Mouse (Mus musculus) limb, embryonic 13.5 days (tissue): ENCODE results near the gene Tecpr2. TPM values are rescaled to one million over a fixed set of nuclear protein-coding genes. Genes with fewer than 3 reads are reported as not detected.

Experiments
- ATAC-seq: fragments of 200-750 bp; cut with Nextera tagmentation; 2 replicates; pipeline ENCODE4 v1.8.0; 2017; ENCODE audit warnings: low read depth, moderate number of reproducible peaks, moderate TSS enrichment; ENCODE audit not compliant: low FRiP score
- H3K27ac ChIP-seq: fragments of 300-500 bp; sonication (generic); 2 replicates; pipeline ENCODE4 v1.5.1; 2015; ENCODE audit warnings: inconsistent platforms, mild to moderate bottlenecking, moderate library complexity
- H3K27me3 ChIP-seq: fragments of 300-500 bp; sonication (generic); 2 replicates; pipeline ENCODE4 v1.6.1; 2015; ENCODE audit warnings: mild to moderate bottlenecking, inconsistent platforms
- H3K36me3 ChIP-seq: fragments of 300-500 bp; sonication (generic); 2 replicates; pipeline ENCODE4 v1.6.1; 2015; ENCODE audit warnings: inconsistent platforms, mild to moderate bottlenecking, moderate library complexity
- H3K4me1 ChIP-seq: fragments of 300-500 bp; sonication (generic); 2 replicates; pipeline ENCODE4 v1.6.1; 2015; ENCODE audit warnings: inconsistent platforms
- H3K4me2 ChIP-seq: fragments of 300-500 bp; sonication (generic); replicated peaks from 2 replicates; pipeline ENCODE4 v1.6.1; 2015; ENCODE audit warnings: inconsistent platforms, mild to moderate bottlenecking, moderate library complexity
- H3K4me3 ChIP-seq: fragments of 300-500 bp; sonication (generic); 2 replicates; pipeline ENCODE4 v1.5.1; 2015; ENCODE audit warnings: moderate library complexity, mild to moderate bottlenecking, inconsistent platforms
- H3K9ac ChIP-seq: fragments of 300-500 bp; sonication (generic); 2 replicates; pipeline ENCODE4 v1.6.1; 2015; ENCODE audit warnings: mild to moderate bottlenecking, inconsistent platforms
- H3K9me3 ChIP-seq: fragments of 300-500 bp; sonication (generic); 2 replicates; pipeline ENCODE4 v1.6.1; 2016; ENCODE audit warnings: inconsistent platforms
- WGBS: fragments of 180-500 bp; shearing (Covaris S2); methylation state at CpG from one replicate; pipeline ENCODE4 v1.1.7; 2015; 5-methylcytosine and 5-hydroxymethylcytosine counted together
- polyA plus RNA-seq: library from polyadenylated mRNA; unstranded; fragments of >200 nt; fragmentation: Nextera tagmentation; extraction: Ambion mirVana; gene quantifications from 2 replicates; pipeline ENCODE4 v1.2.1, GENCODE M21; 2015

Tecpr2 gene
- polyA plus RNA-seq, result 4.4 and 4.9 TPM in 2 replicates

GRCm38 (mm10) chr12:110889036-110890020 lies at the start of gene Tecpr2, which contains the start of gene Cinp:
Tecpr2 (plus strand) TSS chr12:110889264.
Cinp (minus strand) TSS chr12:110889145.
- ATAC-seq, result peak; percentile 99
- H3K27ac ChIP-seq, result peak within 1 kb of the TSS; percentile 79
- H3K36me3 ChIP-seq, result no peaks in the 10 kb centered on the region
- H3K9me3 ChIP-seq, result no peaks in the 10 kb centered on the region
- peak within 1 kb of the TSS; percentile 84 for H3K9ac ChIP-seq
- under 1% methylated on average over 55 of the region's 74 CpGs for WGBS
- peak within 1 kb of the TSS; percentile 95 for H3K4me2 ChIP-seq
- H3K4me3 ChIP-seq, result peak within 1 kb of the TSS; percentile 82
- peaks cover 18% of the 10 kb centered on the region for H3K4me1 ChIP-seq
- no peaks in the 10 kb centered on the region for H3K27me3 ChIP-seq

GRCm38 (mm10) chr12:110840348-110841198 lies 48.5 kb upstream of the Tecpr2 start, which contains the start of gene Mok:
Mok (minus strand) TSS chr12:110840939.
- peak within 1 kb of the TSS; percentile 74 for H3K4me2 ChIP-seq
- no peaks in the 10 kb centered on the region for H3K36me3 ChIP-seq
- peak within 1 kb of the TSS; percentile 62 for H3K9ac ChIP-seq
- no peak within 1 kb of the TSS for H3K27ac ChIP-seq
- peak; percentile 89 for ATAC-seq
- H3K4me3 ChIP-seq, result peak within 1 kb of the TSS; percentile 71
- peaks cover 11% of the 10 kb centered on the region for H3K27me3 ChIP-seq
- under 1% methylated on average over 71 of the region's 71 CpGs for WGBS
- H3K9me3 ChIP-seq, result no peaks in the 10 kb centered on the region
- peaks cover 33% of the 10 kb centered on the region for H3K4me1 ChIP-seq

- H3K27me3 ChIP-seq, result peaks cover 24% of the 10 kb centered on the region
- 67% methylated on average over 5 of the region's 5 CpGs for WGBS
Measured at GRCm38 (mm10) chr12:110841731-110842493, 47.2 kb upstream of the Tecpr2 start.

GRCm38 (mm10) chr12:110843194-110844048 lies 45.6 kb upstream of the Tecpr2 start:
- Histone ChIP-seq H3K9ac (peak overlapping the region; percentile 63), H3K27ac (no peak overlapping the region), H3K4me1 (peaks cover 32% of the 10 kb centered on the region), H3K9me3 (no peaks in the 10 kb centered on the region), H3K27me3 (peaks cover 35% of the 10 kb centered on the region), H3K4me2 (peak overlapping the region; percentile 70), H3K4me3 (peak overlapping the region; percentile 50), H3K36me3 (no peaks in the 10 kb centered on the region)
- WGBS, result 21% methylated on average over 32 of the region's 32 CpGs
- no peak for ATAC-seq

More at GRCm38 (mm10) chr12:110841731-110842493, 47.2 kb upstream of the Tecpr2 start:
- H3K36me3 ChIP-seq, result no peaks in the 10 kb centered on the region
- no peaks in the 10 kb centered on the region for H3K9me3 ChIP-seq
- no peak overlapping the region for H3K4me2 ChIP-seq
- H3K4me3 ChIP-seq, result no peak overlapping the region
- H3K9ac ChIP-seq, result no peak overlapping the region
- no peak overlapping the region for H3K27ac ChIP-seq
- no peak for ATAC-seq
- H3K4me1 ChIP-seq, result peaks cover 38% of the 10 kb centered on the region

- H3K36me3 ChIP-seq, result no peaks in the 10 kb centered on the region
- peaks cover 34% of the 10 kb centered on the region for H3K4me1 ChIP-seq
- H3K9me3 ChIP-seq, result no peaks in the 10 kb centered on the region
- H3K4me3 ChIP-seq, result peak overlapping the region; percentile 50
- peak overlapping the region; percentile 70 for H3K4me2 ChIP-seq
- ATAC-seq, result no peak; the same call in 1 of the 2 replicates
- H3K27ac ChIP-seq, result peak overlapping the region; percentile 15; the same call in 1 of the 2 replicates
- H3K9ac ChIP-seq, result peak overlapping the region; percentile 63
- WGBS, result 1% methylated on average over 42 of the region's 42 CpGs
- peaks cover 37% of the 10 kb centered on the region for H3K27me3 ChIP-seq
Measured at GRCm38 (mm10) chr12:110844227-110845130, 44.6 kb upstream of the Tecpr2 start.

GRCm38 (mm10) chr12:110845131-110845880 lies 43.8 kb upstream of the Tecpr2 start:
- Histone ChIP-seq H3K9me3 (no peaks in the 10 kb centered on the region), H3K27ac (peak overlapping the region; percentile 15; the same call in 1 of the 2 replicates)
- WGBS, result 1% methylated on average over 36 of the region's 36 CpGs

GRCm38 (mm10) chr12:110846191-110846765 lies 42.8 kb upstream of the Tecpr2 start:
- peaks cover 37% of the 10 kb centered on the region for H3K27me3 ChIP-seq
- no peaks in the 10 kb centered on the region for H3K9me3 ChIP-seq
- H3K4me1 ChIP-seq, result peaks cover 38% of the 10 kb centered on the region
- peak overlapping the region; percentile 50 for H3K4me3 ChIP-seq
- 66% methylated on average over 6 of the region's 6 CpGs for WGBS
- peak overlapping the region; percentile 70 for H3K4me2 ChIP-seq
- no peak overlapping the region; the same call in 1 of the 2 replicates for H3K9ac ChIP-seq
- ATAC-seq, result no peak
- no peak overlapping the region for H3K27ac ChIP-seq
- H3K36me3 ChIP-seq, result no peaks in the 10 kb centered on the region

More at GRCm38 (mm10) chr12:110845131-110845880, 43.8 kb upstream of the Tecpr2 start:
- peak overlapping the region; percentile 63 for H3K9ac ChIP-seq
- H3K4me2 ChIP-seq, result peak overlapping the region; percentile 70
- H3K27me3 ChIP-seq, result peaks cover 37% of the 10 kb centered on the region
- ATAC-seq, result peak; percentile 65
- peaks cover 30% of the 10 kb centered on the region for H3K4me1 ChIP-seq
- peak overlapping the region; percentile 50 for H3K4me3 ChIP-seq
- H3K36me3 ChIP-seq, result no peaks in the 10 kb centered on the region

GRCm38 (mm10) chr12:110850010-110850928 lies 38.8 kb upstream of the Tecpr2 start, which contains the start of gene Zfp839:
Zfp839 (plus strand) TSS chr12:110850253.
- H3K36me3 ChIP-seq, result peaks cover 6% of the 10 kb centered on the region
- H3K4me1 ChIP-seq, result peaks cover 27% of the 10 kb centered on the region
- H3K9ac ChIP-seq, result peak within 1 kb of the TSS; percentile 93
- peak within 1 kb of the TSS; percentile 73; the same call in 1 of the 2 replicates for H3K27ac ChIP-seq
- H3K27me3 ChIP-seq, result peaks cover 26% of the 10 kb centered on the region
- H3K4me3 ChIP-seq, result peak within 1 kb of the TSS; percentile 87
- peak; percentile 82 for ATAC-seq
- H3K9me3 ChIP-seq, result no peaks in the 10 kb centered on the region
- WGBS, result under 1% methylated on average over 89 of the region's 89 CpGs
- H3K4me2 ChIP-seq, result peak within 1 kb of the TSS; percentile 78
